Mouse (Mus musculus): ENCODE data around the gene Gm3336. TPM values are rescaled to one million over a fixed set of nuclear protein-coding genes. Genes with fewer than 3 reads are reported as not detected.

Gm3336 gene
- total RNA-seq, 2 experiments from 2014 or later = not detected

DNA sequence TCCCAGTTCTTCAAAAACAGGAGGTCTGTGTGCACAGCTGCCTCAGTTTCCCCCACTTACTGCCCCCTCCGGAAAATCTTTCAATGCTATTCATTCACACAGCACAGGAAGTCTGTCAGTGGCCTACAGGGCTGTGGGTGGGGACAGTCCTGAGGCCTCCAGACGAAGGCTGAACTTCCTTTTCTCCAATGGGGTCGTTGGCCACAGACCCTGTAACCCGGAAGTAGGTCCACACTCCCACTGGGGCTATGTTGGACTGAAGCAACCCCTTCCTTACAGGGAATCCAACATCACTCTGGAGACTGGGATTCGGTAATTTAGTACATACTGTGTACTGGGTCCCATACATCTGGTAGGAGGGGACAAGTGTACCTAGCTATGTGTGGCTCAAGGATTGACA is 24.7 kb upstream of the Gm3336 start:
- DNase-seq = no peak
- intact Hi-C loops (cut with DNase I) = no loop called here

DNA sequence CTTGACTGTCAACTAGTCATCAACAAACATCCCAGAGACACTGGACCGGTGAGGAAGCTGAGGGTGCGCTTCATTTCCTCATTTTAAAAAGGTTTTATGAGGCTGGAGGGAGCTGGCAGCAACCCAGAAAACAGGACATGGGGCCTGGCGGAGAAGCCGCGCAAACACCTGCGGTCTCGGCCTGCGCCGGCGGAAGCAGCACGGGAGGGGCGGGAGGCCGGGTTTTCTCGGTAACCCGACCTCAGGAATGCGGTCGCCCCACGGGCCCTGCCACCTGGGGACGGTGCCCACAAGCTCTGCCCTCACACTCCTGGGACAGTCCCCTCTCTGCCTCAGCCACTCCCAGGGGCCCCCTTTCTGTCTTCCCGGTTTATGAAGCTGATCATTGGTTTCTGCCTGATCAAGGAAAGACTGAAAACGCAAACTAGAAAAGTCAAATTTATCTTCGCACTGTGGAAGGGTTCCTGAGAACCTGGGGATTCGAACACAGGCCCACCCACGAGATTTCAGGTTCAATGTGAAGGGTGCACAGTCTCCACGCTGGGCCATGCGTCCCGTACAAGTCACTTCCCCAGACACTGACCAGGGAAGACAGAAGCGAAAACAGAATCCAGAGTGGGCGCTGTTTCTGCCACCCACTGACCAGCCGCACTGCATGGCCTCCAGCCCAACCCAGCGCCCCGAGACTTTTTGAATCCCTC is 22.9 kb upstream of the Gm3336 start:
- intact Hi-C loops (cut with DNase I) = no loop called here
- DNase-seq = peak; percentile 66 to 68

DNA sequence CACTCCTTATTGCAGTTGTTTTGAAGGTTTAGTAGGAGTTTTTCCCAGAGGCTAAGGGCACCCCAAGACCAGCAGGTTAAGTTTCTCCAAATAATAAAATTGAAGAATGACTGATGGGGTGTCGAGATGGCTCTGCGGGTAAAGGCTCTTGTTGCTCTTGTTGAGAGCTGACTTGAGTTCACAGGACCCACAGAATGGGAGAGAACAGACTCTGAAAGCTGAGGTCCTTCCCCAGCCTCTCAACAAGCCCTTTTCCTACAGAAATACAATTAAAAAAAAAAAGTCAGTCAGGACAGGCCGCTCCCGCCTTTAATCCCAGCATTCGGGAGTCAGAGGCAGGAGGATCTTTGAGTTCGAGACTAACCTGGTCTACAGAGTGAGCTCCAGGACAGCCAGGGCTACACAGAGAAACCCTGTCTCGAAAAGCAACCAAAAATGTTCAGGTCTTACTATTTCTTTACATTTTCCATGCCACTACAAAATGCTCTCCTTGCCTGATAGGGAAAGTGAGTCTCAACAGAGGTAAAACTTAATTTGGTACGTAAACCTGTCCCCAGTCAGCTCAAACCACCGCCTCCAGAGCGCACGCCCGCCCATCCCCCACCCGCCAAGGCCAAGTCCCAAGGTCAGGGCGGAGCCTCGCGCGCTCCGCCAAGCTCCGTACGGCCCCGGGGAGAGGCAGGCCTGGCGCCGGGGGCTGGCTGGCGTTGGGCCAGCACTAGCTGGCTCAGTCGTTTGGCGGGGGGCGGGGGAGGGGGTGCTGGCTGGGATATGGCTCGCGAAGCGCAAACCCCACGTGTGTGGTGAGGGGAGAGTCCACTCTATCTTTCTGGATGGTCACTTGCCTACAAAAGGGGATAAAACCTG is 22.1 kb upstream of the Gm3336 start:
- intact Hi-C loops (cut with DNase I) = no loop called here
- peak; percentile 85 to 88 for DNase-seq

DNA sequence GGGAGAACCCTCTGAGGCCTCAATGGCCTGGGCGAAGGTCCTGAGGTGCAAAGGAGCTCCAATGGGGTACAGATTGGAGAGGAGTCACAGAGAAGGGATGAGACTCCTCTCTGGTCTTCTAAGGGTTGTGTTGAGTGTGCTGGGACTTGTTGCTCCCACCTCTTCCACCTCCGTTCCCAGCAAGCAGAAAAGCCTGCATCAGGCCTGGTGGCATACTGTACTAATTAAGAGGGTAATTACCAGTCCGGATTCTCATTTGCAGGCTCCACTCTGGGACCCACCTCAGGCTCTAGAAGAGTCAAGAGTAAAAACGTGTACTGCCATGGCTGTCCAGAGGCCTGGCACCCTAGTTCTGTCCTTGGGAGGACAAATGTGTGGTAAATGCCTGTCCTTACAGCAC is 21.4 kb upstream of the Gm3336 start:
- peak in 1 of 2 experiments; percentile 45 for DNase-seq
- intact Hi-C loops (cut with DNase I) = no loop called here

DNA sequence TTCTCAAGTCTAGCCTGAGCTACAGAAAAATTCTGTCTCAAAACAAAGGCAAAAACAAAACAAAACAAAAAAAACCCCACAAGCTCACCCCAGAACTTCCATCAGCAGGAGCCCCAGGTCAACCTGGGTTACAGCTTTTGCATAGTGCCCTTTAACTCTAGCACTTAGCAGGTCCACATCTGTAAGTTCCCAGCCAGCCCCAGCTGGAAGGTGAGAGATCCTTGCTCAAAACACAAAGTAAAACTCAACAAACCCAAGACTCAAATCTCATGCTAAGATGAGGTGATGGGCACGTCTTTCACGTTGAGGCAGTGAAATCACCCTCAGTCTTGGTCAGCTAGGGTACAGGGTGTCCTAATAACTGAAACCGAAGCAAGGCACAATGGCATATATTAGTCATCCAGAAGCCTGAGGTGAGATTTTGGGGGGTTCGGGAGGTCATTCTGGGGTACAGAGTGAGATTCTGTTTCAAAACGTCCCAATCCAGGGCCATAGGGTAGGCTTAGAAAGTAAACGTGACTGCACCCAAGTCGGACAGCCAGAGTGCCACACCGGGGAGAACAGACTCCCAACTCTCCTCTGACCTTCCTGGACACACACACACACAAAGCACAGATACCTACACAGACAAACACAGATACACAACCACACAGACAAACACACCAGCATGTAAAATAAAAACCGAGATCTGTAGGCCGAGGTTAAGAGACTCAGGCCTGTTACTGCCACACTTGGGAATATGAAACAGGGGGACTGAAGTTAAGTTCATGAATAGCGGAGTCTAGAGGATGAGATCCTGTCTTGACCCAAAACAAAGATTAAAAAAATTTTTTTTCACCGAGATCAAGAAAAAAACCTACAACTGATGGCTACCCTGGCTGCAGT is 20.7 kb upstream of the Gm3336 start:
- DNase-seq = peak in 1 of 2 experiments; percentile 29
- intact Hi-C loops (cut with DNase I) = no loop called here

DNA sequence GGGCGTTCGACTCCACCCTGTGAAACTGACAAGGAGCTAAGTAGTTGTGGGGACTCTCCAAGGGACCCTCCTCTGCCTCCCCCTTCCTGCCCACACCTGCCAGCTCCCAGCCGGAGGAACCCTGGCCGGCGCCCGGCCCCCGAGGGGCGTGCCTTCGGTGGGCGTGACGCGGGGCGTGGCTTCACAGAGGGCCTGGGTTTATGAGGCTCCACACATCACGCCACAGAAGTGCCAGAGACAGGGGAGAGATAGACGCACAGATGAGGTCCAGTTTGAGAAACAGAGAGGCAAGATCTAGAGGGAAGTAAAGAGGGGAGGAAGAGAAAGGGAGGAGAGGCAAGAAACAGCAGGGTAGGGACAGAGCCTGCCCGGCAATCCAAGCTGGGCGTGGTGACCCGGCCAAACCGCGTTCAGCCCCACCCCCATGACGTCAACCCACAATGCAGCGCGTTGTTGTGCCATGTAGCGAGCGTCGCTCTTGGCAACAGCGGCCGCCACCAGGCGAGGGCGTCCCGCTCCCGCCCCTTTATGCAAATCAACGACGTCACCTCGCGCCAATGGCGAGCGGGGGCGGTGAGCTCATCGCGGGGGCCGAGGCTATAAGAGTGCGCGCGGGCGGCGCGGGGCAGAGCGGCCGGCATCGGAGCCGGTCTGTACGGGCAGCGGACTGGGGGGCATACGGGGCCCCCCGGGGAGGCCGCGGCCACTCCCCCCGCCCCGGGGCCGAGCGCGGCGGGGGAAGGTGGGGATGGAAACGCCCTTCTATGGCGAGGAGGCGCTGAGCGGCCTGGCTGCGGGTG is 19.8 kb upstream of the Gm3336 start, which contains the start of gene Jund:
Gene Jund, plus strand, starts transcription at position 640 of the 800 bp plus-strand sequence.
- intact Hi-C loops (cut with DNase I) = no loop called here
- peak; percentile 99 to 100 for DNase-seq

DNA sequence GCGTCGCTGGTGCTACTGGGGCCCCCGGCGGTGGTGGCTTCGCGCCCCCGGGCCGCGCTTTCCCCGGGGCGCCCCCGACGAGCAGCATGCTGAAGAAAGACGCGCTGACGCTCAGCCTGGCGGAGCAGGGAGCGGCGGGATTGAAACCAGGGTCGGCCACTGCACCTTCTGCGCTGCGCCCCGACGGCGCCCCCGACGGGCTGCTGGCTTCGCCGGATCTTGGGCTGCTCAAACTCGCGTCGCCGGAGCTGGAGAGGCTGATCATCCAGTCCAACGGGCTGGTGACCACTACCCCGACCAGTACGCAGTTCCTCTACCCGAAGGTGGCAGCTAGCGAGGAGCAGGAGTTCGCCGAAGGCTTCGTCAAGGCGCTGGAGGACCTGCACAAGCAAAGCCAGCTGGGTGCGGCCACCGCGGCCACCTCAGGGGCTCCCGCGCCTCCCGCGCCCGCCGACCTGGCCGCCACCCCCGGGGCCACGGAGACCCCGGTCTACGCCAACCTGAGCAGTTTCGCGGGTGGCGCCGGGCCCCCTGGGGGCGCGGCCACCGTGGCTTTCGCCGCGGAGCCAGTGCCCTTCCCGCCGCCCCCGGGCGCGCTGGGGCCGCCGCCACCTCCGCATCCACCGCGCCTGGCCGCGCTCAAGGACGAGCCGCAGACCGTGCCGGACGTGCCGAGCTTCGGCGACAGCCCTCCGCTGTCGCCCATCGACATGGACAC is 19.1 kb upstream of the Gm3336 start:
- intact Hi-C loops (cut with DNase I) = no loop called here
- peak in 1 of 2 experiments; percentile 76 for DNase-seq

DNA sequence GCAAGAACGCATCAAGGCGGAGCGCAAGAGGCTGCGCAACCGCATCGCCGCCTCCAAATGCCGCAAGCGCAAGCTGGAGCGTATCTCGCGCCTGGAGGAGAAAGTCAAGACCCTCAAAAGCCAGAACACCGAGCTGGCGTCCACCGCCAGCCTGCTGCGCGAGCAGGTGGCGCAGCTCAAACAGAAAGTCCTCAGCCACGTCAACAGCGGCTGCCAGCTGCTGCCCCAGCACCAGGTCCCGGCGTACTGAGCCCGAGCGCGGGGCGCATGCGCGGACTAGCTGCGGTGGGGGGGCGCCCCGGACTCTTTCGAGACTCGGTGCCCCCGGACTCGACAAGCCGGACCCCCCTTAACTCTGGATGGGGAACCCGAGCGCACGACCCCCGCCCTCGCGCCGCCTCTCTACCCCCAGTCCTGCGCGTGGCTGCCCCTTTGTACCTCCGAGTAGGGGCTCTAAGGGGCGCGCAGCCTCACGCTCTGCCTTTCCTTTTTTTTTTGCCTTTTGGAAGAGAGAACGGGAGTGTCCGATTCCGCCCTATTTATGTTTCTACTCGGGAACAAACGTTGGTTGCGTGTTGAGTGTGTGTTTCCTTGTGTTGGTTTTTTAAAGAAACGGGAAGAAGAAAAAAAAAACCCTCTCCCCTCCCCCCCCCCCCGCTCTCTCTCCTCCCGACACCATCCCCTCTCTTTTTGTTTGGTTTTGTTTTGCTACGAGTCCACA is 18.3 kb upstream of the Gm3336 start:
- DNase-seq = peak; percentile 84 to 85
- intact Hi-C loops (cut with DNase I) = loop anchor here (1.0 to 5.0 kb wide), 2 partner anchors 27 to 88 kb away; partner anchors contain the start of gene Lsm4

DNA sequence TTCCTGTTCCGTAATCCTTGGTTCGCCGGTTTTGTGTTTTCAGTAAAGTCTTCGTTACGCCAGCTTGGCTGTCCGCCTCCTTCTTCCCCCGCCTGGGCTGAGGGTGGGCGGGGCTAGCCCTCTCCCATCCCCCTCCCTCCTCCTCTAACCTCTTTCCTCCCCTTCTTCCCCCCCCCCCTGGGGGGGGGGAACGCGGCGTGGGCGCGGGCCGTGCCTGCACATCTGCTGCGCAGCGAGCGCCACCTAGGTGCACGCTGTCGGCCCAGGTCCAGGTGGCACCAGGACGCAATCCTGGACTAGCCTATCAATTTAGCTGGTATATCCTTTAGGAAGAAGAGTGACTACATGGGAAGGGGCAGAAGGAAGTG is 17.8 kb upstream of the Gm3336 start:
- intact Hi-C loops (cut with DNase I) = loop anchor here (1.0 to 5.0 kb wide), 2 partner anchors 27 to 88 kb away; partner anchors contain the start of gene Lsm4
- peak; percentile 91 to 93 for DNase-seq

DNA sequence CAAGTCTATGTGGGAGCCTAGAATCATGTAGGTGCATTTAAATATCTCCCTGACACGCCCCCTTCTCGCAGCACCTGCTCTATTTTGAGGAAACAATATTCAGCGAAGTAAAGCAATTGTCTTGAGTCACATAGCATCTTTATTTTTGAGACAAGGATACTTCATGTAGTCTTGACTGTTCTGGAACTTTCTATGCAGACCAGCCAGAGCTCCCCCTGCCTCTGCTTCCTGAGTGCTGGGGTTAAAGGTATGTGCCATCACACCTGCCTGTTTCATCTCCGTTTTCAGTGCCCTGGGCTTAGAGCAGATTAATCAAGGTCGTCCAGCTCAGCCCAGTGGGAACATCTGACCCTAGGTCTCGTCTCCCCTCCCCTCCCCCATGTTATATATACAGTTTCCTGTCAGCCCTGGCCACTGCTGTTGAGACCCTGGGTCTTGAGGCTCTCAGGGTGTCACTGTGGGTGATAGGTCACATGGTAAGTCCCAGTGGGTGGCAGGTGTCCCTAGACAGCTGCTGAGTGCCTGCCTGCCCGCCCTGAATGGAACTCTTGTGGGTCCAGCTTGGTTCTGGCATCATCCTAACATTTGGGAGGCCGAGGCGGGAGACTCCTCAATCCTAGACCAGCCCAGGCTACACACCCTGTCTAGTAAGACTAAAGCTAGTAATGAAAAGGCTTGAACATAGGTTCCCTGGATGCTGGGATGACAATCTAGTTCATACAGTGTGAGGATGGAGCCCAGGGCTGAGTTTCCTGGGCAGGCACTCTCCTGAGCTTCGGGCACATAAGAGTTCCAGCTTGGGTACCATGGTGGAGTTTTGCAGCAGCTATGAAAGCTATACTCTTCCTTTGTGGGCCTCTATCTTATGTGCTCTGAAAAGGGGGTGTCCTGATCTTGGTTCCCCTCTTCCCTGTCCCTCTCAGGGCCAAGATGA is 17.0 kb upstream of the Gm3336 start:
- DNase-seq = no peak
- intact Hi-C loops (cut with DNase I) = loop anchor here (5.0 kb wide), 1 partner anchor 89 kb away; no protein-coding TSS in a partner anchor

DNA sequence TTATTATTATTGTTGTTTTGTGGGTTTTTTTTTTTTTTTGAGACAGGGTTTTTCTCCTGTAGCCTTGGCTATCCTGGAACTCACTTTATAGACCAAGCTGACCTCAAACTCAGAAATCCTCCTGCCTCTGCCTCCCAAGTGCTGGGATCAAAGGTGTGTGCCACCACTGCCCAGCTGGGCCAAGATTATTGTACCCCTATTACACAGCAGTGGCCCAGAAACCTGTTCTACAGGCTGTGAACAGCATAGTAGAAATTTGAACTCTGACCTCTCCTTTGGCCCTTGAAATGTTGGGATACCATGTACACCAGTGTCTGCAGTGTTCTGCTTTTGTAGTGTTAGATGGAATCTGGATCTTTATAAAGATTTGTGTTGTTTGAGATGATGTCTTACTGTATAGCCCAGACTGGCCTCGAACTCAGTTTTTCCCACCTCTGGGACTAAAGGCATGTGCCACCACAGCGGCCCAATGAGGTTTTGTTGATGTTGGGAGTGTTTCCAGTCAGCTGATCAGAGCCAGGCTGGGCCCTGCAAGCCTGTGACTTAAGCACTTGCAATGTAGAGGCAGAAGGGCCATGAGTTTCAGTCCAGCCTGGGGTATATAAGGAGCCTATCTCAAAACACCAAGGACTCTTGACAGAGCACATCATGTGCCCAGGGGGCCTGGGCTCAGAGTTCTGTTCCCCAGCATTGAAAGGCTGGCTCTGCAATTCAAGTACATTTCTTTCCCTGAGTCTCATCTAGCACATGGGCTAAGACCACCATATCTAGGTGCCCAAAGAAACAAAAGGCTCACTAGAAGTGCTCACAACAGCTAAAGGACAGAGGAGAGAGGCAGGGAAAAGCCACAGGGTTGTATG is 16.1 kb upstream of the Gm3336 start:
- peak in 1 of 2 experiments; percentile 41 for DNase-seq
- intact Hi-C loops (cut with DNase I) = loop anchor here (5.0 kb wide), 1 partner anchor 90 kb away; no protein-coding TSS in a partner anchor

DNA sequence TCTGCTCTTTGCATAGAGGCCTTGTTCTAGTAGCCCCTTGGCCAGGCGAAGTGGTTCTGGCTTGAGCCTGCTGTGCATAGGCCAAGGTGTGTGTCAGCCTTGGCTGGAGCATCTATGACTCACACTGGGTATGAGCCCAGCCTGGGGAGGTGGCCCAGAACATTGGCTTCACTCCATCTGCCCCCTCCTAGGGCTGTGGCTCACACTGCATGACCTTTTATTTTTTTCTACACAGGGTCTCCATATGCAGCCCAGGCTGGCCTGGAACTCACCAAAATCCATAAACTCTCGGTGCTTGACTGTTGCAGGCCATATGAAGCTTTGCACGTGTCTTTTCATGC is 15.5 kb upstream of the Gm3336 start:
- intact Hi-C loops (cut with DNase I) = loop anchor here (5.0 kb wide), 1 partner anchor 91 kb away; no protein-coding TSS in a partner anchor
- peak; percentile 92 to 93 for DNase-seq

DNA sequence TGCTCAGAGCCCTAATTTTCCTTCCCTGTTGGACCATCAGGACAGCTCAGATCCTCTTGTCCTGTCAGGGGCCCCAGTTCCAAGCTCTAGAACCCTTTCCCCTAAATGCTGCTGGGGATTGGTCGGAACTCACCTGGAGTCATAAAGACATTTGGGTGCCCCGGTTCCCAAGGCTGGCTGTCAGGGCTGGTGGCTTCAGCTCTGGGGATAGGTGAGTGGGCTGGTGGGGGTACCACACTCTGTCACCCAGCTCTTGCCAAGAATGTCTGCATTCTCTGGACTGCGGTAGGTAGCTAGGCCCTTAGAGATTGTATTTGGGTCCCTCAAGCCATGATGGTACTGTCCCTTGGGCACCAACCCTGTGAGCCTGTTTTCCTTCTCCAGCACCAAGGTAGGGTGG is 15.1 kb upstream of the Gm3336 start, which contains the start of gene Iqcn:
Gene Iqcn, plus strand, starts transcription at position 171 of the 400 bp plus-strand sequence.
- intact Hi-C loops (cut with DNase I) = loop anchor here (5.0 kb wide), 1 partner anchor 91 kb away; no protein-coding TSS in a partner anchor
- DNase-seq = no peak

DNA sequence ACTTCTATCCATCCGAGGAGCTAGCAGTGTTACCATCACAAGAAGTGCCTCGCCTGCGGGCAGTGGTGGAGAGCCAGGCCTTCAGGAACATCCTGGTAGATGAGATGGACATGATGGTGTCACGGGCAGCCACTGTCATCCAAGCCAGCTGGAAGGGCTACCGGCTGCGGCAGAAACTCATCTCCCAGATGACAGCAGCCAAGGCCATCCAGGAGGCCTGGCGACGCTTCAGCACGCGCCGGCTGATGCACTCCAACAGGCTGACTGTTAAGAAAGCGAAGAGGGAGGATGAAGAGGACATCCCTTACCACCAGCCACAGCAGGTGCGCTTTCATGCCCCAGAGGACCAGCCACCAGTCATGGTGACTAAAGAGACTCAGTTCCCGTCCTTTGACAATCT is 10.1 kb upstream of the Gm3336 start:
- DNase-seq = no peak
- intact Hi-C loops (cut with DNase I) = no loop called here

DNA sequence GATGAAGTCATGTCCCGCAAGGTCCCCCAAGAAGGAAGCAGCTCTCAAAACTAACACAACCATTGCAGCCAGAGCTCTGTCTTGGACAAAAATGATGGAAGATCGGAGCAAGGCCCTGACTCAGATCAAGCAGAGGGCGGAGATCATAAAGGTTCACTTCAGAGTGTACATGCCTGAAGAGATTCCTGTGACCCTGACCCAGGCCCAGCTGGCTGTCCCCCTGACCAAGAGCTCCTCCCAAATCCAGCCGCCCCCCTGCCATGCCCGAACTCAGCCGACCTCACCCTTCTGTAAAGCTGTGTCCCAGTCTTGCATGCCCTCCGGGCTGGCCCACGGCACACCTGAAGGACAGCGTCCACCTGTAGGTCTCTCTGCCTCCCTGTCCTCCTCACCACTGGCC is 8.5 kb upstream of the Gm3336 start:
- intact Hi-C loops (cut with DNase I) = no loop called here

DNA sequence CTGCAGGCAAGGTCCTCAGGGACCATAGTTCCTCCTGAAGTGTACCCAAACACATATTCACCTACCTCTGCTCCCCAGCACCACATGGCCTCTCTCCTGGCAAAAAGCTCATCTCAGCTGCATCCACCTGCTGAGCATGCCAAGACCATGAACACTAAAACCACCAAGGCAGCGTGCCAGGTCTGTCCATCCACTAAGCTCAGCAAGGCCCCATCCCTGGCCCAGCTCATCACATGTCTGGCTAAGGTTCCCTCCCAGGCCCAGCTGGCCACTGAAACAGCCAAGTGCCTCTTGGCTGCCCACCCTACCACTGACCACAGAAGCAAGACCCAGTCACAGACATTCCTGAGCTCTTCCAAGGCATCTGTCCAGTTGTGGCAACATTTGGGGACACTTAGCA is 8.0 kb upstream of the Gm3336 start:
- peak; percentile 35 to 63 for DNase-seq
- intact Hi-C loops (cut with DNase I) = no loop called here

More for the DNA sequence above, 8.5 kb upstream of the Gm3336 start:
- no peak for DNase-seq

Measured in heart, postnatal 10 days (tissue).